Mouse (Mus musculus) right cerebral cortex, postnatal 14 days (tissue): ENCODE results near the gene Vmn1r229.

Experiments used
- DNase-seq: peaks from one replicate; pipeline ENCODE4 v3.0.0; 2022

Gene Vmn1r229

DNA sequence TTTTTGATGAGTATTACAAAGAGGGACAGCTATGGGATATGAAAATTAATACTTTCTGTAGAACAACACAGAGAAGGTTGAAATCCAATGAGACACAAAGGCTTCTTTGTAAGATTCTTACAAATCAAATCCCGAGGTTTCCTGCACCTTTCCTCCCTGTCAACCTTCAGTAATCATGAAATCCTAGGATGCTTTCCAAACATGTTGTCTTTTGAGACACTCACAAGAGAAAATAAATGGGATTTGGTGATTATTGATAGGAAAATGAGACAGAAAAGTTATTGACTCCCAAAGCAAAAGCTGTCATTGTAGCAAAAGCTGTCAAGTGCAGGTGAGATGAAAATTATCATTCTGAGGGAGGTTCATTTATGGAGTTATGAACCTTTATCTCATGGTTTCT, at the start of gene Vmn1r229:
Gene Vmn1r229, plus strand, starts transcription at position 301 of the 400 bp plus-strand sequence.
- no peak for DNase-seq

DNA sequence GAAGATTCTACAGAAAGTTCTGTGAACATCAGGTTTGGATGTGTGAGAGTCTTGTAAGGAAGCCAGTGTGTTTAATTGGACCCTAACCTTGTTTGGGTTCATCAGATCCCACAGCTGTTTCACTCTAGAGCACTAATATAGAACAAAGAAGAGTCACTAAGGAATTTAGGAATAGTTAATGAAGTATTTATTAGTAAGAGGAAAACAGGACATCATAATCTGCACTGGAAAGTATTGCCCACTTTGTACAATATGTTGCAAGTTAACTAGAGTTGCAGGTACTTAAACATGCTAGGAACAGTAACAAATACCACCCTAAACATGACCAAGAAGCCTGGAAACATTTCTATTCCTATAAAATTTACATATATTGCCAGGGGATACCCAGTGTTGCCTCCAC, 25.3 kb upstream of the Vmn1r229 start, which contains the start of gene Vmn1r228:
Gene Vmn1r228, minus strand, starts transcription at position 101 of the 400 bp plus-strand sequence.
- no peak for DNase-seq

DNA sequence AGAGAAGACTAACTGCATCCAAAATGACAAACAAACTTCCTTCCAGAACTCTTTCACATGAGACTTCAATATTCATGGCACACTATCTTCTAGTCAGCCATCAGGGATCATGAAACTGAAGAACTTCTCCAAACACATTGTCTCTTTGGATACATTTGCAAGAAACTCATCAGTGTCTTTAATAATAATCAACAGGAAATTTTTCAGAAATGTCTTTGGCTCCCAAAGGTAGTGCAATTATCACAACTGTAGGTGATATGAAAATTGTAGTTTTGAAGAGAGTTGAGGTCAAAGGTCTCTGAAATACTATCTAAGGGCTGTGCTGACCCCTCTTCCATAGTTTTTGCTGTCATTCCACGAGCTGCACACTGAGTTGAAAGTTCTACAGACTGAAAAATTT, 28.8 kb downstream of the Vmn1r229 start, which contains the start of gene Vmn1r230:
Gene Vmn1r230, plus strand, starts transcription at position 301 of the 400 bp plus-strand sequence.
- DNase-seq: no peak
